Mouse (Mus musculus) neural tube, postnatal 0 days (tissue): ENCODE measurements around the gene Fam168b. TPM values are rescaled to one million over a fixed set of nuclear protein-coding genes. Genes with fewer than 3 reads are reported as not detected.

Experiments
- polyA plus RNA-seq: library from polyadenylated mRNA; unstranded; fragments of >200 nt; fragmentation: Nextera tagmentation; extraction: Ambion mirVana; gene quantifications from 2 replicates; pipeline ENCODE4 v1.2.1, GENCODE M21; 2015

Fam168b gene
- 78.3 and 90.5 TPM in 2 replicates for polyA plus RNA-seq

GRCm38 (mm10) chr1:34842887-34843618 lies at the start of gene Fam168b:
Fam168b (minus strand) TSS chr1:34843065.

GRCm38 (mm10) chr1:34849745-34850342 lies 7.0 kb upstream of the Fam168b start, which contains the start of gene Plekhb2:
Plekhb2 (plus strand) TSS chr1:34849976.

Other genes starting within 250 kb of the Fam168b start
- 112 and 116 TPM in 2 replicates for gene Plekhb2, start 6.9 kb upstream of the Fam168b start, polyA plus RNA-seq